Mouse (Mus musculus) MEL (cell line): ENCODE measurements around the gene A730049H05Rik.

Experiments
- CTCF ChIP-seq, 3 experiments: IDR thresholded peaks in 2 of 3; conservative IDR thresholded peaks in 1 of 3; 2 replicates each; pipeline ENCODE4 v1.5.1; 2011 to 2012; ENCODE audit warnings: low read length in 3 of 3, low read depth in 2 of 3, mild to moderate bottlenecking in 2 of 3, improper control_type of control experiment in 1 of 3, inconsistent platforms in 1 of 3, mixed read lengths in 1 of 3, moderate library complexity in 1 of 3; ENCODE audit not compliant: control insufficient read depth in 1 of 3, insufficient read depth in 1 of 3, poor library complexity in 1 of 3, severe bottlenecking in 1 of 3
- E2F4 ChIP-seq: IDR thresholded peaks from 2 replicates; pipeline ENCODE4 v1.6.1; 2011; ENCODE audit warnings: low read depth, low read length, improper control_type of control experiment, borderline replicate concordance
- EP300 ChIP-seq, 2 experiments: IDR thresholded peaks; 2 replicates each; pipeline ENCODE4 v1.6.1; 2011; ENCODE audit warnings: improper control_type of control experiment in 2 of 2, low read length in 2 of 2, low read depth in 1 of 2, mild to moderate bottlenecking in 1 of 2
- GATA1 ChIP-seq: IDR thresholded peaks from 2 replicates; pipeline ENCODE4 v1.6.1; 2011; ENCODE audit warnings: low read depth, low read length, improper control_type of control experiment
- JUND ChIP-seq: IDR thresholded peaks from 2 replicates; pipeline ENCODE4 v1.6.1; 2011; ENCODE audit warnings: low read depth, mild to moderate bottlenecking, improper control_type of control experiment, low read length
- MAFK ChIP-seq: IDR thresholded peaks from 2 replicates; pipeline ENCODE4 v1.6.1; 2011; ENCODE audit warnings: low read depth, mild to moderate bottlenecking, low read length, improper control_type of control experiment, borderline replicate concordance
- POLR2A ChIP-seq, 2 experiments: IDR thresholded peaks; 2 replicates each; pipeline ENCODE4 v1.6.1; 2011 to 2012; ENCODE audit warnings: low read length in 2 of 2, mild to moderate bottlenecking in 2 of 2, control low read depth in 1 of 2, improper control_type of control experiment in 1 of 2, low read depth in 1 of 2, moderate library complexity in 1 of 2; ENCODE audit not compliant: control insufficient read depth in 1 of 2, insufficient read depth in 1 of 2, poor library complexity in 1 of 2
- TCF12 ChIP-seq: IDR thresholded peaks from 2 replicates; pipeline ENCODE4 v1.6.1; 2014; ENCODE audit warnings: low read depth, mild to moderate bottlenecking, inconsistent platforms, low read length, improper control_type of control experiment, moderate library complexity
- USF1 ChIP-seq: IDR thresholded peaks from 2 replicates; pipeline ENCODE4 v1.6.1; 2014; ENCODE audit warnings: low read depth, mild to moderate bottlenecking, inconsistent platforms, low read length, improper control_type of control experiment, moderate library complexity
- ZKSCAN1 ChIP-seq: IDR thresholded peaks from 2 replicates; pipeline ENCODE4 v1.6.1; 2012; ENCODE audit warnings: low read depth, mild to moderate bottlenecking, inconsistent platforms, low read length, improper control_type of control experiment, moderate library complexity
- ZNF384 ChIP-seq: IDR thresholded peaks from 2 replicates; pipeline ENCODE4 v1.6.1; 2012; ENCODE audit warnings: low read depth, mild to moderate bottlenecking, inconsistent platforms, low read length, improper control_type of control experiment

- TF ChIP-seq ZNF384 (no peak), CTCF (IDR thresholded peaks at IDR 0.05 in 2 of 3, conservative IDR thresholded peaks at IDR 0.05 in 1 of 3; ENCODE audit: control insufficient read depth in 1 of 3, insufficient read depth in 1 of 3, low read depth in 2 of 3, low read length in 3 of 3, poor library complexity in 1 of 3, severe bottlenecking in 1 of 3) (no peak), POLR2A (IDR thresholded peaks at IDR 0.05; ENCODE audit: control insufficient read depth in 1 of 2, insufficient read depth in 1 of 2, low read depth in 1 of 2, low read length in 2 of 2, poor library complexity in 1 of 2) (no peak), GATA1 (no peak), ZKSCAN1 (no peak), EP300 (IDR thresholded peaks at IDR 0.05; ENCODE audit: low read depth in 1 of 2, low read length in 2 of 2) (no peak), MAFK (no peak), USF1 (no peak), TCF12 (no peak), E2F4 (no peak), JUND (no peak)
Measured at GRCm38 (mm10) chr6:92877236-92877635, 61.0 kb downstream of the A730049H05Rik start.
